Mouse (Mus musculus): ENCODE data around the gene Adssl1. TPM values are rescaled to one million over a fixed set of nuclear protein-coding genes. Genes with fewer than 3 reads are reported as not detected.
A peak's percentile ranks its signal among the peaks of the same experiment; 100 is the strongest.

Gene Adssl1
- total and polyA plus RNA-seq, 3 experiments: 0.05 TPM; not detected in 2

- DNase-seq (ENCODE audit: low spot score): no peak
- Histone ChIP-seq H3K4me3 (ENCODE audit: low read depth, low read length) (peak within 1 kb of the TSS; percentile 71), H3K36me3 (replicated peaks) (no peaks in the 10 kb centered on the region), H3K27me3 (ENCODE audit: insufficient read depth, low read length) (peaks cover 69% of the 10 kb centered on the region), H3K4me1 (ENCODE audit: insufficient read depth, low read depth, low read length) (peaks cover 59% of the 10 kb centered on the region), H3K9me3 (replicated peaks) (peaks cover 7% of the 10 kb centered on the region)
- ATAC-seq (ENCODE audit: extremely low read depth, insufficient number of reproducible peaks, low FRiP score, poor library complexity, severe bottlenecking): no peak
- TF ChIP-seq POLR2AphosphoS5 (IDR thresholded peaks at IDR 0.05; ENCODE audit: insufficient replicate concordance, low read depth, low read length): no peak
- TF ChIP-seq CTCF (IDR thresholded peaks at IDR 0.05; ENCODE audit: low read depth, low read length): no peak
These were observed 58.7 kb downstream of the Adssl1 start, which contains the start of gene Zbtb42 for GRCm38 (mm10) chr12:112678555-112679026. Gene Zbtb42, plus strand, starts transcription at chr12:112678828.

- Histone ChIP-seq H3K4me3 (ENCODE audit: low read depth, low read length) (peak overlapping the region; percentile 71), H3K9me3 (replicated peaks) (peaks cover 7% of the 10 kb centered on the region), H3K27me3 (ENCODE audit: insufficient read depth, low read length) (peaks cover 76% of the 10 kb centered on the region), H3K4me1 (ENCODE audit: insufficient read depth, low read depth, low read length) (peaks cover 58% of the 10 kb centered on the region), H3K36me3 (replicated peaks) (no peaks in the 10 kb centered on the region)
- DNase-seq (ENCODE audit: low spot score) (no peak), ATAC-seq (ENCODE audit: extremely low read depth, insufficient number of reproducible peaks, low FRiP score, poor library complexity, severe bottlenecking) (no peak)
- TF ChIP-seq POLR2AphosphoS5 (IDR thresholded peaks at IDR 0.05; ENCODE audit: insufficient replicate concordance, low read depth, low read length): no peak
- no peak for TF ChIP-seq GATA1 (IDR thresholded peaks at IDR 0.05; ENCODE audit: borderline replicate concordance, low read length)
- TF ChIP-seq GATA2 (IDR thresholded peaks at IDR 0.05; ENCODE audit: borderline replicate concordance, low read depth, low read length): no peak
- no peak for TF ChIP-seq TAL1 (conservative IDR thresholded peaks at IDR 0.05; ENCODE audit: low read depth, low read length)
- TF ChIP-seq CTCF (IDR thresholded peaks at IDR 0.05; ENCODE audit: low read depth, low read length): no peak
These were observed 59.5 kb downstream of the Adssl1 start for GRCm38 (mm10) chr12:112679027-112679996.

GRCm38 (mm10) chr12:112683351-112683750 lies 63.5 kb downstream of the Adssl1 start:
- TF ChIP-seq GATA1 (IDR thresholded peaks at IDR 0.05; ENCODE audit: borderline replicate concordance, low read length): no peak
- no peak for TF ChIP-seq CTCF (IDR thresholded peaks at IDR 0.05; ENCODE audit: low read depth, low read length)
- Histone ChIP-seq H3K4me3 (ENCODE audit: low read depth, low read length) (no peak overlapping the region), H3K27me3 (ENCODE audit: insufficient read depth, low read length) (peaks cover 78% of the 10 kb centered on the region), H3K4me1 (ENCODE audit: insufficient read depth, low read depth, low read length) (peaks cover 27% of the 10 kb centered on the region), H3K9me3 (replicated peaks) (peaks cover 7% of the 10 kb centered on the region), H3K36me3 (replicated peaks) (no peaks in the 10 kb centered on the region)
- ATAC-seq (ENCODE audit: extremely low read depth, insufficient number of reproducible peaks, low FRiP score, poor library complexity, severe bottlenecking) (no peak), DNase-seq (ENCODE audit: low spot score) (no peak)

- ATAC-seq (ENCODE audit: extremely low read depth, insufficient number of reproducible peaks, low FRiP score, poor library complexity, severe bottlenecking) (no peak), DNase-seq (ENCODE audit: low spot score) (no peak)
- peaks cover 7% of the 10 kb centered on the region for H3K36me3 ChIP-seq (replicated peaks)
- no peak for TF ChIP-seq GATA2 (IDR thresholded peaks at IDR 0.05; ENCODE audit: borderline replicate concordance, low read depth, low read length)
- no peak for TF ChIP-seq GATA1 (IDR thresholded peaks at IDR 0.05; ENCODE audit: borderline replicate concordance, low read length)
- no peak for TF ChIP-seq CTCF (IDR thresholded peaks at IDR 0.05; ENCODE audit: low read depth, low read length)
- TF ChIP-seq POLR2AphosphoS5 (IDR thresholded peaks at IDR 0.05; ENCODE audit: insufficient replicate concordance, low read depth, low read length): no peak
- no peak for TF ChIP-seq TAL1 (conservative IDR thresholded peaks at IDR 0.05; ENCODE audit: low read depth, low read length)
- peaks cover 6% of the 10 kb centered on the region for H3K4me1 ChIP-seq (ENCODE audit: insufficient read depth, low read depth, low read length)
- H3K27me3 ChIP-seq (ENCODE audit: insufficient read depth, low read length): peaks cover 41% of the 10 kb centered on the region
- no peak overlapping the region for H3K4me3 ChIP-seq (ENCODE audit: low read depth, low read length)
- H3K9me3 ChIP-seq (replicated peaks): no peaks in the 10 kb centered on the region; the same call in 1 of the 2 replicates
These were observed 68.6 kb downstream of the Adssl1 start for GRCm38 (mm10) chr12:112688458-112688857.

Other genes with a start within 250 kb of the Adssl1 start
- gene A530016L24Rik, start 130.6 kb upstream of the Adssl1 start, total RNA-seq (2014; fragmentation: Nextera tagmentation): not detected in 2 replicates
- 0.17 and 0.27 TPM in 2 replicates for gene A530016L24Rik, start 130.6 kb upstream of the Adssl1 start, total RNA-seq (2017)
- not detected in 2 replicates for gene A530016L24Rik, start 130.6 kb upstream of the Adssl1 start, polyA plus RNA-seq (2012)
- not detected in 2 replicates for gene Tmem179, start 103.3 kb upstream of the Adssl1 start, total RNA-seq (2014; fragmentation: Nextera tagmentation)
- gene Tmem179, start 103.3 kb upstream of the Adssl1 start, total RNA-seq (2017): 0.06 TPM in 1 of 2 replicates, not detected in the other
- gene Tmem179, start 103.3 kb upstream of the Adssl1 start, polyA plus RNA-seq (2012): 0.02 TPM in 1 of 2 replicates, not detected in the other
- 4.2 and 5.4 TPM in 2 replicates for gene Inf2, start 31.3 kb upstream of the Adssl1 start, total RNA-seq (2014; fragmentation: Nextera tagmentation)
- gene Inf2, start 31.3 kb upstream of the Adssl1 start, total RNA-seq (2017): 2.3 and 2.5 TPM in 2 replicates
- 26.0 and 29.5 TPM in 2 replicates for gene Inf2, start 31.3 kb upstream of the Adssl1 start, polyA plus RNA-seq (2012)
- gene Siva1, start 24.6 kb downstream of the Adssl1 start, total RNA-seq (2014; fragmentation: Nextera tagmentation): 60.7 and 75.5 TPM in 2 replicates
- gene Siva1, start 24.6 kb downstream of the Adssl1 start, total RNA-seq (2017): 205 and 214 TPM in 2 replicates
- 94.5 and 98.9 TPM in 2 replicates for gene Siva1, start 24.6 kb downstream of the Adssl1 start, polyA plus RNA-seq (2012)
- gene Akt1, start 54.8 kb downstream of the Adssl1 start, total RNA-seq (2014; fragmentation: Nextera tagmentation): 150 and 168 TPM in 2 replicates
- gene Akt1, start 54.8 kb downstream of the Adssl1 start, total RNA-seq (2017): 121 and 131 TPM in 2 replicates
- 461 and 512 TPM in 2 replicates for gene Akt1, start 54.8 kb downstream of the Adssl1 start, polyA plus RNA-seq (2012)
- 0.98 TPM in 1 of 2 replicates, not detected in the other for gene Zbtb42, start 58.8 kb downstream of the Adssl1 start, total RNA-seq (2014; fragmentation: Nextera tagmentation)
- 0.17 and 0.33 TPM in 2 replicates for gene Zbtb42, start 58.8 kb downstream of the Adssl1 start, total RNA-seq (2017)
- gene Zbtb42, start 58.8 kb downstream of the Adssl1 start, polyA plus RNA-seq (2012): 0.53 and 0.80 TPM in 2 replicates
- gene Cep170b, start 100.4 kb downstream of the Adssl1 start, total RNA-seq (2014; fragmentation: Nextera tagmentation): not detected in 2 replicates
- 0.29 and 0.87 TPM in 2 replicates for gene Cep170b, start 100.4 kb downstream of the Adssl1 start, total RNA-seq (2017)
- gene Cep170b, start 100.4 kb downstream of the Adssl1 start, polyA plus RNA-seq (2012): not detected in 2 replicates
- gene Pld4, start 140.6 kb downstream of the Adssl1 start, total RNA-seq (2014; fragmentation: Nextera tagmentation): 3.4 TPM in 1 of 2 replicates, not detected in the other
- 0.58 and 1.0 TPM in 2 replicates for gene Pld4, start 140.6 kb downstream of the Adssl1 start, total RNA-seq (2017)
- 0.54 and 0.89 TPM in 2 replicates for gene Pld4, start 140.6 kb downstream of the Adssl1 start, polyA plus RNA-seq (2012)
- gene Ahnak2, start 182.6 kb downstream of the Adssl1 start, total RNA-seq (2014; fragmentation: Nextera tagmentation): not detected in 2 replicates
- gene Ahnak2, start 182.6 kb downstream of the Adssl1 start, total RNA-seq (2017): 0.17 and 0.22 TPM in 2 replicates
- 0.02 TPM in 2 replicates for gene Ahnak2, start 182.6 kb downstream of the Adssl1 start, polyA plus RNA-seq (2012)
- gene Clba1, start 188.9 kb downstream of the Adssl1 start, total RNA-seq (2014; fragmentation: Nextera tagmentation): 0.49 and 0.83 TPM in 2 replicates
- gene Clba1, start 188.9 kb downstream of the Adssl1 start, total RNA-seq (2017): 1.5 and 2.8 TPM in 2 replicates
- gene Clba1, start 188.9 kb downstream of the Adssl1 start, polyA plus RNA-seq (2012): 5.3 and 7.5 TPM in 2 replicates
- gene Cdca4, start 209.4 kb downstream of the Adssl1 start, total RNA-seq (2014; fragmentation: Nextera tagmentation): 131 and 140 TPM in 2 replicates
- gene Cdca4, start 209.4 kb downstream of the Adssl1 start, total RNA-seq (2017): 120 and 124 TPM in 2 replicates
- 51.2 and 56.8 TPM in 2 replicates for gene Cdca4, start 209.4 kb downstream of the Adssl1 start, polyA plus RNA-seq (2012)
- not detected in 2 replicates for gene Gpr132, start 248.2 kb downstream of the Adssl1 start, total RNA-seq (2014; fragmentation: Nextera tagmentation)
- gene Gpr132, start 248.2 kb downstream of the Adssl1 start, total RNA-seq (2017): 0.11 TPM in 1 of 2 replicates, not detected in the other
- 0.08 and 0.14 TPM in 2 replicates for gene Gpr132, start 248.2 kb downstream of the Adssl1 start, polyA plus RNA-seq (2012)

Data from G1E (cell line).